Mouse (Mus musculus): Measurements from ENCODE around the gene Mical1. TPM values are rescaled to one million over a fixed set of nuclear protein-coding genes. Genes with fewer than 3 reads are reported as not detected.
A peak's percentile ranks its signal among the peaks of the same experiment; 100 is the strongest.

The Mical1 gene
- polyA plus RNA-seq, 2 experiments, result 2.6 to 2.8 TPM

DNA sequence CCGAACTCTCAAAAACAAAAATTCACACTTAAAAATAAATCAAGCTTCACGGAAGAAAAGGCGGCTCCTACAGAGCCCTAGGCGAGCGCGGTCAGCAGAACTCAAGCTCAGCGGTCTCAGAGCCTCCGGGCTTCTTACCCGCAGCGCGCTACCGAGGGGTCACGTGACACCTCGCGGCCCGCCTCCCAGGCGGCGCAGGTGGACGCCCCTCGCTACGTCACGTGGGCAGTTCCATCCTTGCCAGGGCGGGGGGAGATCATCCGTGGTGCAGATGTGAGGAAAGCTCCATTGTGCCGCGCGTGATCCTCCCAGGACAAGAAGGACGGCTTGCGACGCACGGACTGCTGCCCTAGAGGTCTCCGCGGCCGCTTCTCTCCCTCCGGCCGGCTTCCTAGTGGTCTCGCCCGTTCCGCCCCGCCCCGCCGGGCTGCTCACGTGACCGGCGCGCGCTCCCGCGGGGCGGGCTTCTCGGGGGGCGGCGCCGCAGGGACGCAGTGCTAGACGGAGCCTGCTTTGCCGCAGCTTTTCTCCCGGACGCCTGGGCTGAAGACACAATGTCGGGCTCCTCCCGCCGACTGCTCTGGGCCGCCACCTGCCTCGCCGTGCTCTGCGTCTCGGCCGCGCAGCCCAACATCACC is 43.0 kb downstream of the Mical1 start, which contains the start of gene Cd164:
TSS of gene Cd164 (plus strand) at position 434 of the 638 bp plus-strand sequence.
- Histone ChIP-seq H3K36me3 (replicated peaks; ENCODE audit: control insufficient read depth, insufficient read depth, low read depth) (peaks cover 1% of the 10 kb centered on the region; the same call in 1 of the 2 replicates), H3K27me3 (ENCODE audit: control insufficient read depth, insufficient read depth, low read length) (no peaks in the 10 kb centered on the region), H3K9ac (replicated peaks) (peak within 1 kb of the TSS; percentile 94), H3K27ac (peak within 1 kb of the TSS; percentile 89), H3K9me3 (ENCODE audit: control insufficient read depth, low read length) (no peaks in the 10 kb centered on the region), H3K4me3 (ENCODE audit: insufficient read depth in 1 of 2, low read depth in 2 of 2, low read length in 2 of 2) (peak within 1 kb of the TSS; percentile 95 to 98), H3K4me1 (replicated peaks; ENCODE audit: control insufficient read depth in 2 of 2, insufficient read depth in 2 of 2, low read length in 1 of 2) (peaks cover 13 to 16% of the 10 kb centered on the region in 2 experiments), H3K4me2 (ENCODE audit: low read depth) (peak within 1 kb of the TSS; percentile 87)
- ATAC-seq (ENCODE audit: insufficient read depth), result peak; percentile 91
- TF ChIP-seq EP300 (IDR thresholded peaks at IDR 0.05; ENCODE audit: low read depth), result no peak
- no peak for TF ChIP-seq CTCF (IDR thresholded peaks at IDR 0.05; ENCODE audit: low read depth)
- peak; percentile 84 to 87 (median 85) for DNase-seq (ENCODE audit: low read depth in 3 of 3, low spot score in 3 of 3)
- under 1% methylated on average over 67 of the region's 69 CpGs for WGBS (ENCODE audit: insufficient replicate concordance)

- Histone ChIP-seq H3K27me3 (ENCODE audit: control insufficient read depth, insufficient read depth, low read length) (no peaks in the 10 kb centered on the region), H3K27ac (peak overlapping the region; percentile 89), H3K9me3 (ENCODE audit: control insufficient read depth, low read length) (no peaks in the 10 kb centered on the region), H3K4me1 (replicated peaks; ENCODE audit: control insufficient read depth in 2 of 2, insufficient read depth in 2 of 2, low read length in 1 of 2) (peaks cover 13 to 16% of the 10 kb centered on the region in 2 experiments), H3K9ac (replicated peaks) (peak overlapping the region; percentile 94), H3K36me3 (replicated peaks; ENCODE audit: control insufficient read depth, insufficient read depth, low read depth) (peaks cover 8% of the 10 kb centered on the region; the same call in 1 of the 2 replicates), H3K4me3 (ENCODE audit: insufficient read depth in 1 of 2, low read depth in 2 of 2, low read length in 2 of 2) (peak overlapping the region; percentile 74 to 95), H3K4me2 (ENCODE audit: low read depth) (peak overlapping the region; percentile 87)
- ATAC-seq (ENCODE audit: insufficient read depth), result peak; percentile 36
- under 1% methylated on average over 55 of the region's 65 CpGs for WGBS (ENCODE audit: insufficient replicate concordance)
- TF ChIP-seq EP300 (IDR thresholded peaks at IDR 0.05; ENCODE audit: low read depth) (no peak), CTCF (IDR thresholded peaks at IDR 0.05; ENCODE audit: low read depth) (no peak)
- peak; percentile 19 to 46 (median 30) for DNase-seq (ENCODE audit: low read depth in 3 of 3, low spot score in 3 of 3)
Measured at GRCm38 (mm10) chr10:41519640-41520409, 43.7 kb downstream of the Mical1 start.

DNA sequence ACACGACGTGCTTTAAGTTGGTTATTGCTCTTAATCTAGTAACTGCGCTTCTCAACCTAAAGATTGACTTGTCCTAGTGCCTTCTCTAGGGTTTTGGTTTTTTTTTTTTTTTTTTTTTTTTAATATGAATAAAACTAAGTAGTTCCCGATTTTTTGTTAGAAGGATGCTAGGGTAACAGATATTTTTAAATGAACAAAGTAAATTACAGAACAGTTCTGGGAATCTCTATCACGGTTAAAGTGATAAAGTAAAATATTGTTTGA is 44.2 kb downstream of the Mical1 start:
- Histone ChIP-seq H3K27ac (peak overlapping the region; percentile 89), H3K27me3 (ENCODE audit: control insufficient read depth, insufficient read depth, low read length) (no peaks in the 10 kb centered on the region), H3K4me2 (ENCODE audit: low read depth) (peak overlapping the region; percentile 87), H3K9me3 (ENCODE audit: control insufficient read depth, low read length) (no peaks in the 10 kb centered on the region), H3K36me3 (replicated peaks; ENCODE audit: control insufficient read depth, insufficient read depth, low read depth) (peaks cover 10% of the 10 kb centered on the region), H3K9ac (replicated peaks) (peak overlapping the region; percentile 94), H3K4me1 (replicated peaks; ENCODE audit: control insufficient read depth in 2 of 2, insufficient read depth in 2 of 2, low read length in 1 of 2) (peaks cover 13 to 16% of the 10 kb centered on the region in 2 experiments), H3K4me3 (ENCODE audit: insufficient read depth in 1 of 2, low read depth in 2 of 2, low read length in 2 of 2) (peak overlapping the region; percentile 74 to 95)
- no peak for DNase-seq (ENCODE audit: low read depth in 3 of 3, low spot score in 3 of 3)
- ATAC-seq (ENCODE audit: insufficient read depth), result no peak
- no peak for TF ChIP-seq CTCF (IDR thresholded peaks at IDR 0.05; ENCODE audit: low read depth)
- no peak for TF ChIP-seq EP300 (IDR thresholded peaks at IDR 0.05; ENCODE audit: low read depth)
- WGBS (ENCODE audit: insufficient replicate concordance), result 2% methylated on average over 5 of the region's 5 CpGs

- no peak overlapping the region for H3K27ac ChIP-seq
- H3K4me1 ChIP-seq (replicated peaks; ENCODE audit: control insufficient read depth in 2 of 2, insufficient read depth in 2 of 2, low read length in 1 of 2), result peaks cover 10 to 13% of the 10 kb centered on the region in 2 experiments
- no peaks in the 10 kb centered on the region for H3K9me3 ChIP-seq (ENCODE audit: control insufficient read depth, low read length)
- no peak overlapping the region for H3K4me3 ChIP-seq (ENCODE audit: insufficient read depth in 1 of 2, low read depth in 2 of 2, low read length in 2 of 2)
- H3K4me2 ChIP-seq (ENCODE audit: low read depth), result no peak overlapping the region
- no peak for TF ChIP-seq EP300 (IDR thresholded peaks at IDR 0.05; ENCODE audit: low read depth)
- DNase-seq (ENCODE audit: low read depth in 3 of 3, low spot score in 3 of 3) (no peak), ATAC-seq (ENCODE audit: insufficient read depth) (no peak)
- 66% methylated on average over 3 of the region's 3 CpGs for WGBS (ENCODE audit: insufficient replicate concordance)
- peaks cover 12% of the 10 kb centered on the region for H3K36me3 ChIP-seq (replicated peaks; ENCODE audit: control insufficient read depth, insufficient read depth, low read depth)
- no peaks in the 10 kb centered on the region for H3K27me3 ChIP-seq (ENCODE audit: control insufficient read depth, insufficient read depth, low read length)
- no peak overlapping the region; the same call in 1 of the 2 replicates for H3K9ac ChIP-seq (replicated peaks)
Measured at GRCm38 (mm10) chr10:41523386-41523785, 47.3 kb downstream of the Mical1 start.

DNA sequence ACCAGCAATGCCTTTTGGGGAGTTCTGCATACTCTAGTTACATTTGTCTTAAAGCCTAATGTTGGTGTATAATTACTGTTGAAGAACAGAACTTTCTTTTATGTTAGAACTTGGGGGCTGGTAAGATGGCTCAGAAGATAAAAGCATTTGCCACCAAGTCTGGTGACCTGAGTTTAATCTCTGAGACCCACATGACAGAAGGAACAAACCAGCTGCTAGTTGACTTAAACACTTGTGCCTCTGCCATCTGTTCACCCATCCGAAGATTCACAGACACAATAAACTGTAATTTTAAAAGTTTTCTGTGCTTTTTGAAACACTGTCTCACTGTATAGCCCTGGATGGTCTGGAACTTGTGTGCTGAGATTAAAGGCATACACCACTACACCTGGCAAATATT is 49.6 kb downstream of the Mical1 start:
- no peaks in the 10 kb centered on the region for H3K27me3 ChIP-seq (ENCODE audit: control insufficient read depth, insufficient read depth, low read length)
- TF ChIP-seq CTCF (IDR thresholded peaks at IDR 0.05; ENCODE audit: low read depth) (no peak), EP300 (IDR thresholded peaks at IDR 0.05; ENCODE audit: low read depth) (no peak)
- WGBS (ENCODE audit: insufficient replicate concordance), result 51% methylated on average over 1 of the region's 1 CpGs
- no peak overlapping the region for H3K4me2 ChIP-seq (ENCODE audit: low read depth)
- H3K9me3 ChIP-seq (ENCODE audit: control insufficient read depth, low read length), result no peaks in the 10 kb centered on the region
- peaks cover 8 to 12% of the 10 kb centered on the region in 2 experiments for H3K4me1 ChIP-seq (replicated peaks; ENCODE audit: control insufficient read depth in 2 of 2, insufficient read depth in 2 of 2, low read length in 1 of 2)
- ATAC-seq (ENCODE audit: insufficient read depth) (no peak), DNase-seq (ENCODE audit: low read depth in 3 of 3, low spot score in 3 of 3) (no peak)
- H3K4me3 ChIP-seq (ENCODE audit: insufficient read depth in 1 of 2, low read depth in 2 of 2, low read length in 2 of 2), result no peak overlapping the region
- no peak overlapping the region for H3K27ac ChIP-seq
- H3K36me3 ChIP-seq (replicated peaks; ENCODE audit: control insufficient read depth, insufficient read depth, low read depth), result peaks cover 22% of the 10 kb centered on the region
- no peak overlapping the region for H3K9ac ChIP-seq (replicated peaks)
